Mouse (Mus musculus) neural tube, embryonic 11.5 days (tissue): ENCODE data around the gene Cdc42se2. TPM values are rescaled to one million over a fixed set of nuclear protein-coding genes. Genes with fewer than 3 reads are reported as not detected.

Experiments
- ATAC-seq: fragments of 200-750 bp; cut with Nextera tagmentation; 2 replicates; pipeline ENCODE4 v1.8.0; 2017; ENCODE audit warnings: moderate number of reproducible peaks, mild to moderate bottlenecking, moderate TSS enrichment, moderate library complexity; ENCODE audit not compliant: insufficient read depth, low FRiP score, low TSS enrichment
- DNase-seq: peaks from one replicate; pipeline ENCODE4 v3.0.0-alpha.2; 2015; ENCODE audit warnings: low spot score
- H3K27ac ChIP-seq: fragments of 300-500 bp; sonication (generic); 2 replicates; pipeline ENCODE4 v1.5.1; 2014; ENCODE audit warnings: low read depth, mild to moderate bottlenecking, low read length
- H3K27me3 ChIP-seq: fragments of 300-500 bp; sonication (generic); 2 replicates; pipeline ENCODE4 v1.6.1; 2014; ENCODE audit warnings: mild to moderate bottlenecking, low read length, mixed read lengths; ENCODE audit not compliant: control insufficient read depth, insufficient read depth
- H3K36me3 ChIP-seq: fragments of 300-500 bp; sonication (generic); 2 replicates; pipeline ENCODE4 v1.6.1; 2014; ENCODE audit warnings: mild to moderate bottlenecking, low read length, moderate library complexity, mixed read lengths; ENCODE audit not compliant: control insufficient read depth, insufficient read depth
- H3K4me1 ChIP-seq: fragments of 300-500 bp; sonication (generic); 2 replicates; pipeline ENCODE4 v1.6.1; 2014; ENCODE audit warnings: low read length, mixed read lengths; ENCODE audit not compliant: control insufficient read depth, insufficient read depth
- H3K4me2 ChIP-seq: fragments of 300-500 bp; sonication (generic); 2 replicates; pipeline ENCODE4 v1.6.1; 2014; ENCODE audit warnings: low read depth, mild to moderate bottlenecking, moderate library complexity
- H3K4me3 ChIP-seq: fragments of 300-500 bp; sonication (generic); 2 replicates; pipeline ENCODE4 v1.5.1; 2014; ENCODE audit warnings: low read depth, low read length
- H3K9ac ChIP-seq: fragments of 300-500 bp; sonication (generic); 2 replicates; pipeline ENCODE4 v1.6.1; 2014; ENCODE audit warnings: mild to moderate bottlenecking, low read length
- H3K9me3 ChIP-seq: fragments of 300-500 bp; sonication (generic); 2 replicates; pipeline ENCODE4 v1.6.1; 2016; ENCODE audit warnings: low read length; ENCODE audit not compliant: control insufficient read depth
- WGBS: fragments of 180-500 bp; shearing (Covaris S2); extraction: QIAGEN DNeasy Blood & Tissue Kit; methylation state at CpG from one replicate; pipeline ENCODE4 v1.1.7; 2014; 5-methylcytosine and 5-hydroxymethylcytosine counted together
- polyA plus RNA-seq: library from polyadenylated mRNA; unstranded; fragments of >200 nt; fragmentation: Nextera tagmentation; extraction: Ambion mirVana; gene quantifications from 2 replicates; pipeline ENCODE4 v1.2.1, GENCODE M21; 2014

The Cdc42se2 gene
- 202 and 203 TPM in 2 replicates for polyA plus RNA-seq

- DNase-seq = peak; percentile 100
- Histone ChIP-seq H3K27ac (peak within 1 kb of the TSS; percentile 98), H3K4me3 (peak within 1 kb of the TSS; percentile 91), H3K36me3 (no peaks in the 10 kb centered on the region), H3K27me3 (no peaks in the 10 kb centered on the region), H3K9me3 (no peaks in the 10 kb centered on the region), H3K4me2 (peak within 1 kb of the TSS; percentile 63), H3K9ac (peak within 1 kb of the TSS; percentile 96), H3K4me1 (0 out of 2 replicates have a peak, but pooled peaks cover 5% of the 10 kb centered on the region)
- WGBS = 5% methylated on average over 54 of the region's 56 CpGs
- ATAC-seq = peak; percentile 95
These were observed at the start of gene Cdc42se2 for GRCm38 (mm10) chr11:54787488-54788474. Cdc42se2 (minus strand) TSS chr11:54787675.

GRCm38 (mm10) chr11:54836106-54836505 lies 48.6 kb upstream of the Cdc42se2 start:
- 85% methylated on average over 9 of the region's 9 CpGs for WGBS
- Histone ChIP-seq H3K4me1 (no peaks in the 10 kb centered on the region), H3K27ac (no peak overlapping the region), H3K9ac (no peak overlapping the region), H3K4me3 (no peak overlapping the region), H3K9me3 (no peaks in the 10 kb centered on the region), H3K27me3 (no peaks in the 10 kb centered on the region), H3K4me2 (no peak overlapping the region), H3K36me3 (no peaks in the 10 kb centered on the region)
- ATAC-seq (no peak), DNase-seq (no peak)

- H3K4me1 ChIP-seq = no peaks in the 10 kb centered on the region
- no peak overlapping the region for H3K9ac ChIP-seq
- H3K27me3 ChIP-seq = no peaks in the 10 kb centered on the region
- no peaks in the 10 kb centered on the region for H3K9me3 ChIP-seq
- ATAC-seq (no peak), DNase-seq (no peak)
- H3K4me3 ChIP-seq = no peak overlapping the region
- H3K27ac ChIP-seq = no peak overlapping the region
- no peak overlapping the region for H3K4me2 ChIP-seq
- WGBS = 59% methylated on average over 2 of the region's 2 CpGs
- no peaks in the 10 kb centered on the region for H3K36me3 ChIP-seq
These were observed 47.1 kb upstream of the Cdc42se2 start for GRCm38 (mm10) chr11:54834596-54834995.

DNA sequence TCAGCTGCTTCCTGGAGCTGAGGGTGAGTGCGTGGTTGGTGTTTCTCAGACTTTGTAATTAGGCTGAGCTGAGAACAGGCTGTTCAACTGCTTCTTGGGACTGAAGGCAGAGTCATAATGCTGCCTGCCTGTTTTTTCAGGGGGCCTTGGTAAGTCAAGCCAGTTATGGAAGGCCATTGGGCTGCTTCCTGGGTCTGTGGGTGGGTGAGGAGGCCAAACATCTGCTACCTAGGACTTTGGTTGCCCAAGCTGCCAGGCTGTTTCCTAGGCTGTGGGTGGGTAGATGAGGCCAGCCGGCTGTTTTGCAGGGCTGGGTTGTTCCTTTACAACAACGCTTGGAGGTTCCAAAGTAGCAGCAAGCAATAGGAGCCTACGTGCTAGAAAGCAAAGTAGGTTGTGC lies 46.4 kb upstream of the Cdc42se2 start:
- WGBS = 93% methylated on average over 4 of the region's 4 CpGs
- H3K36me3 ChIP-seq = no peaks in the 10 kb centered on the region
- H3K27ac ChIP-seq = no peak overlapping the region
- DNase-seq (no peak), ATAC-seq (no peak)
- no peaks in the 10 kb centered on the region for H3K4me1 ChIP-seq
- no peak overlapping the region for H3K4me3 ChIP-seq
- H3K9ac ChIP-seq = no peak overlapping the region
- H3K9me3 ChIP-seq = no peaks in the 10 kb centered on the region
- no peaks in the 10 kb centered on the region for H3K27me3 ChIP-seq
- no peak overlapping the region for H3K4me2 ChIP-seq

GRCm38 (mm10) chr11:54826819-54827218 lies 39.3 kb upstream of the Cdc42se2 start:
- Histone ChIP-seq H3K36me3 (no peaks in the 10 kb centered on the region), H3K9me3 (no peaks in the 10 kb centered on the region)
- no peak for DNase-seq

GRCm38 (mm10) chr11:54825774-54826173 lies 38.3 kb upstream of the Cdc42se2 start:
- DNase-seq (no peak), ATAC-seq (no peak)
- 79% methylated on average over 4 of the region's 4 CpGs for WGBS
- no peak overlapping the region for H3K9ac ChIP-seq
- no peaks in the 10 kb centered on the region for H3K4me1 ChIP-seq
- no peaks in the 10 kb centered on the region for H3K27me3 ChIP-seq
- no peak overlapping the region for H3K27ac ChIP-seq
- no peak overlapping the region for H3K4me3 ChIP-seq
- H3K4me2 ChIP-seq = no peak overlapping the region
- no peaks in the 10 kb centered on the region for H3K9me3 ChIP-seq
- H3K36me3 ChIP-seq = no peaks in the 10 kb centered on the region

More at GRCm38 (mm10) chr11:54826819-54827218, 39.3 kb upstream of the Cdc42se2 start:
- no peaks in the 10 kb centered on the region for H3K27me3 ChIP-seq
- 90% methylated on average over 8 of the region's 8 CpGs for WGBS
- H3K4me1 ChIP-seq = no peaks in the 10 kb centered on the region
- H3K9ac ChIP-seq = no peak overlapping the region
- H3K27ac ChIP-seq = no peak overlapping the region
- no peak overlapping the region for H3K4me2 ChIP-seq
- no peak overlapping the region for H3K4me3 ChIP-seq
- ATAC-seq = no peak

- WGBS = 82% methylated on average over 4 of the region's 4 CpGs
- H3K36me3 ChIP-seq = no peaks in the 10 kb centered on the region
- no peak for ATAC-seq
These were observed 36.0 kb upstream of the Cdc42se2 start for GRCm38 (mm10) chr11:54823467-54823866.

DNA sequence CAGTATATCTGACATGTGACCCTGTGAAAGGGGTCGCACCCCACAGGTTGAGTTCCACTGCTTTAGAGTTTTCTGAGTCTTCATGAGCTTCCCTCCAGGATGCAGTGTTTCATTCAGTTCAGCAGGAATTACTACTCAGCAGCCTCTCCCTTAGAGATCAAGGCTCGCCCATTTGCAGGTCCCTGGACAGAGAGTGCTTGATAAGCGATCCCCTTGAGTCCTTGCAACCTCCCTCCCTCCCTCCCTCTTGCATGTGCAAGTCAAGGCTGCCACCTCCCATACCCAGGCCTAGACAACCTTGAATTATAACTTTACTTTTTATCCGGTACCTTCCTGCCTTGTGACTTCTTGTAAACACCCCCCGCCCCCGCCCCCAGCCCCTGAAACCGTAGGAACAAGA lies 32.0 kb upstream of the Cdc42se2 start:
- 67% methylated on average over 7 of the region's 7 CpGs for WGBS
- no peak overlapping the region for H3K27ac ChIP-seq
- H3K36me3 ChIP-seq = no peaks in the 10 kb centered on the region
- no peak for ATAC-seq
- H3K9ac ChIP-seq = no peak overlapping the region
- peaks cover 6% of the 10 kb centered on the region; the same call in 1 of the 2 replicates for H3K4me1 ChIP-seq
- H3K4me2 ChIP-seq = no peak overlapping the region
- H3K27me3 ChIP-seq = no peaks in the 10 kb centered on the region
- no peak for DNase-seq
- H3K4me3 ChIP-seq = no peak overlapping the region
- no peaks in the 10 kb centered on the region for H3K9me3 ChIP-seq

More at GRCm38 (mm10) chr11:54823467-54823866, 36.0 kb upstream of the Cdc42se2 start:
- no peak overlapping the region for H3K9ac ChIP-seq
- no peaks in the 10 kb centered on the region for H3K27me3 ChIP-seq
- H3K4me2 ChIP-seq = no peak overlapping the region
- no peaks in the 10 kb centered on the region for H3K9me3 ChIP-seq
- DNase-seq = no peak
- H3K4me1 ChIP-seq = peaks cover 6% of the 10 kb centered on the region; the same call in 1 of the 2 replicates
- no peak overlapping the region for H3K27ac ChIP-seq
- no peak overlapping the region for H3K4me3 ChIP-seq
